Mouse (Mus musculus): ENCODE measurements around the gene Lin7b. TPM values are rescaled to one million over a fixed set of nuclear protein-coding genes. Genes with fewer than 3 reads are reported as not detected.

Gene Lin7b
- total and polyA plus RNA-seq, 3 experiments: 1.3 to 3.8 TPM; not detected in 1

- TF ChIP-seq TBP (IDR thresholded peaks at IDR 0.05; ENCODE audit: low read depth, low read length) (peak; percentile 65), EP300 (IDR thresholded peaks at IDR 0.05; ENCODE audit: low read depth in 1 of 2, low read length in 2 of 2) (0 out of 4 replicates have a peak, but pooled peaks of 1 of the 2 experiments have one; percentile 12), ZMIZ1 (IDR thresholded peaks at IDR 0.05; ENCODE audit: low read depth, low read length) (peak; percentile 56; the same call in 1 of the 2 replicates), USF2 (IDR thresholded peaks at IDR 0.05; ENCODE audit: borderline replicate concordance in 1 of 2, insufficient read depth in 1 of 2, low read depth in 1 of 2, low read length in 2 of 2) (no peak), MAZ (IDR thresholded peaks at IDR 0.05; ENCODE audit: low read depth, low read length) (peak; percentile 52; the same call in 1 of the 2 replicates), KAT2A (conservative IDR thresholded peaks at IDR 0.05; ENCODE audit: low read depth, low read length) (no peak), GATA1 (IDR thresholded peaks at IDR 0.05; ENCODE audit: low read depth, low read length) (no peak), GABPA (IDR thresholded peaks at IDR 0.05; ENCODE audit: low read depth, low read length) (no peak), UBTF (IDR thresholded peaks at IDR 0.05; ENCODE audit: borderline replicate concordance, insufficient read depth, low read depth, low read length) (no peak), NRF1 (IDR thresholded peaks at IDR 0.05; ENCODE audit: insufficient read depth, low read depth, low read length, poor library complexity, severe bottlenecking) (no peak), POLR2AphosphoS5 (IDR thresholded peaks at IDR 0.05; ENCODE audit: borderline replicate concordance, low read depth, low read length) (no peak), HCFC1 (IDR thresholded peaks at IDR 0.05; ENCODE audit: low read depth, low read length) (peak; percentile 74), CHD1 (IDR thresholded peaks at IDR 0.05; ENCODE audit: low read depth, low read length) (peak; percentile 99), ZC3H11A (IDR thresholded peaks at IDR 0.05; ENCODE audit: low read depth, low read length) (no peak), TAL1 (IDR thresholded peaks at IDR 0.05; ENCODE audit: low read length) (no peak), SIN3A (IDR thresholded peaks at IDR 0.05; ENCODE audit: low read length) (peak; percentile 64; the same call in 1 of the 2 replicates), USF1 (IDR thresholded peaks at IDR 0.05; ENCODE audit: low read depth, low read length) (no peak), RAD21 (IDR thresholded peaks at IDR 0.05; ENCODE audit: low read depth, low read length) (no peak)
Observed at GRCm38 (mm10) chr7:45339410-45340065, 30.8 kb downstream of the Lin7b start (continued).

DNA sequence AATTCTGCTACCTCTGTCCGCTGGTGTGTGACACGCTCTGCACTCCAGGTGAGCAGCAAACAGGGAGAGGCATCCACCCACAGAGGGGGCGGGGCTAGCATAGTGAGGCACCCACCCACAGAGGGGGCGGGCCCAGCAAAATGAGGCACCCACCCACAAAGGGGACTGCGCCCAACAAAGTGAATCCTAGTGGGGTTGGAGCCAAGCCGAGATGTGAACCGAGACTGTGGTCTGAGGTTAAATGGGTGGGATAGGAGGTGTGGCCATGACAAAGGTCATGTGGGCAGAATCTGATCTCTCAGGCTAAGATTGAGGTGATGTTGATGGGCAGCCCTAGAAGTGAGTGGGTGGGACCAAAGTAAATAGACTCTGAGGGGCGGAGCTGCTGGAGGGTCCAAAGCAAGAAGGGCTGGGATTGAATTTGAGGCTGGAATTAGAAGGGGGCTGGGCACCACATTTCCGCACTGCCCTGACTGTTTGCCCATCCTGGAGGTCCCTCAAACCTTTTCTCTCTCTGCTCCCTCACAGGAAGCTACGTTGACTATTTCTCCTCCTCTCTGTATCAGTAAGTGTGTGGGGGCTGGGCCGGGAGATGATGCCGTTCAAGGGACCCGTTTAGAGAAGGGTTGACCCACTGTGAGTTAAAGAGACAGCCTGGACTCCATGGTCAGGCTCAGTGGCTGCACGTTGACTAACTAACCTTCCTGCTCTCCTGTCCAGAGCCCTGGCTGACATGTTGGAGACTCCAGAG is 32.0 kb downstream of the Lin7b start:
- H3K4me1 ChIP-seq (ENCODE audit: control insufficient read depth in 1 of 2, insufficient read depth in 2 of 2, low read length in 2 of 2): peaks cover 6 to 24% of the 10 kb centered on the region in 2 experiments
- no peaks in the 10 kb centered on the region for H3K9me3 ChIP-seq (replicated peaks; ENCODE audit: insufficient read depth, low read length)
- H3K79me2 ChIP-seq (ENCODE audit: control insufficient read depth, insufficient read depth, low read length, poor library complexity): peaks cover 1% of the 10 kb centered on the region; the same call in 1 of the 2 replicates
- H3K36me3 ChIP-seq (ENCODE audit: control insufficient read depth in 1 of 2, insufficient read depth in 2 of 2, low read length in 2 of 2): peaks cover 0 to 5% of the 10 kb centered on the region in 2 experiments; a peak in 1 of 4 replicates
- DNase-seq (ENCODE audit: low read depth, low spot score): peak; percentile 56
- H3K4me3 ChIP-seq (ENCODE audit: control insufficient read depth in 1 of 2, insufficient read depth in 1 of 2, low read depth in 2 of 2, low read length in 2 of 2): peak overlapping the region; percentile 53 to 64; a peak in 2 of 4 replicates
- H3K27me3 ChIP-seq (ENCODE audit: control insufficient read depth in 1 of 2, insufficient read depth in 2 of 2, low read length in 2 of 2): no peaks in the 10 kb centered on the region
- no peak overlapping the region for H3K27ac ChIP-seq (ENCODE audit: control insufficient read depth, low read depth, low read length)
- H3K9ac ChIP-seq (ENCODE audit: control insufficient read depth, low read depth, low read length, poor library complexity, severe bottlenecking): peak overlapping the region; percentile 67; the same call in 1 of the 2 replicates
- TF ChIP-seq TBP (IDR thresholded peaks at IDR 0.05; ENCODE audit: low read depth, low read length) (no peak), ETS1 (IDR thresholded peaks at IDR 0.05; ENCODE audit: low read depth, low read length) (no peak), USF2 (IDR thresholded peaks at IDR 0.05; ENCODE audit: borderline replicate concordance in 1 of 2, insufficient read depth in 1 of 2, low read depth in 1 of 2, low read length in 2 of 2) (no peak), ZC3H11A (IDR thresholded peaks at IDR 0.05; ENCODE audit: low read depth, low read length) (no peak), USF1 (IDR thresholded peaks at IDR 0.05; ENCODE audit: low read depth, low read length) (peak; percentile 46; the same call in 1 of the 2 replicates), MXI1 (IDR thresholded peaks at IDR 0.05; ENCODE audit: low read depth, low read length) (0 out of 2 replicates have a peak, but pooled peaks have one; percentile 18), NRF1 (IDR thresholded peaks at IDR 0.05; ENCODE audit: insufficient read depth, low read depth, low read length, poor library complexity, severe bottlenecking) (0 out of 2 replicates have a peak, but pooled peaks have one; percentile 10)

All from MEL (cell line).